Mouse (Mus musculus) mammary gland, adult 2 months (tissue): ENCODE data around the gene Zfp809. TPM values are rescaled to one million over a fixed set of nuclear protein-coding genes. Genes with fewer than 3 reads are reported as not detected.

ENCODE experiments used
- polyA plus RNA-seq: library from polyadenylated mRNA; depleted of rRNA; stranded (reverse); fragments of >200 nt; gene quantifications from 2 replicates; pipeline ENCODE4 v1.2.3, GENCODE M21; 2012; ENCODE audit warnings: low replicate concordance; rRNA removed

Gene Zfp809
- 19.2 and 19.9 TPM in 2 replicates for polyA plus RNA-seq

DNA sequence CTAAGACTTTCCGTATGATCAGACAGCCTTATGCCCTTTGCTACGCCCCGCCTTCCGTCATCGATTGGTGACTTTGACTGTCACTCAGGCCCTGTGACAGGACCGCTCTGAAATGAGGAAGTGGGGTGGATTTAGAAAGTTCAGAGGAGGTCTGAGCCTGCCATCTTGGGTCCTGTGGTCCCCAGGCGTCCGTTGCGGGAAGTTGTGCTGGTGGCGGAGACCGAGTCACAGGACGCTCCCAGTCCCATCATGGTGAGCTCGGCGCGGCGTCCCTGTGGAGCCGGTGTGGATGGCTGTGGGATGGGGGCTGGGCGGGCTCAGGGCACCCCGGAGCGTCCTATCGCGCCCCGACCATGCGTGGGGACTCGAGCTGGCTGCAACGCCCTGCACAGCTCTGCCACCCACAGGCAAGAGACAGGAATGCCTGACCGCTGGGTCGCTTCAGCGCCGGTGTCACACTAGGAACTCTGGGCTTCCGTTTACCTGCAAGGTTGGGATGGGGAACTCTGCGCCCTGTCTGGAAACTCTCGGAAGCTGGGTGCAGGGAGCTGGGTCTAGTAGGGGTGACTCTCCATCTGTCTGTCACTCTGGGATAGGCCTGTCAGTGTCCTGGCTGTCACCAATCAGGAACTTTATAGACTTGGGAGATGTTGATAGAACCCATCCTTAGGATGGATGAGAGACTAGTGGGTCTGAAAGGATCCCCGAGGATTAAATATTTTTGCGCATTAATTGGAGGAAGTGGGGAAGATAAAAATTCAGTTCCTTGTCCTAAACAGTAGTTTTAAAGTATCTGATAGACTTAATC is at the start of gene Zfp809:
Gene Zfp809 (plus strand): TSS at position 134 of the 808 bp plus-strand sequence.

DNA sequence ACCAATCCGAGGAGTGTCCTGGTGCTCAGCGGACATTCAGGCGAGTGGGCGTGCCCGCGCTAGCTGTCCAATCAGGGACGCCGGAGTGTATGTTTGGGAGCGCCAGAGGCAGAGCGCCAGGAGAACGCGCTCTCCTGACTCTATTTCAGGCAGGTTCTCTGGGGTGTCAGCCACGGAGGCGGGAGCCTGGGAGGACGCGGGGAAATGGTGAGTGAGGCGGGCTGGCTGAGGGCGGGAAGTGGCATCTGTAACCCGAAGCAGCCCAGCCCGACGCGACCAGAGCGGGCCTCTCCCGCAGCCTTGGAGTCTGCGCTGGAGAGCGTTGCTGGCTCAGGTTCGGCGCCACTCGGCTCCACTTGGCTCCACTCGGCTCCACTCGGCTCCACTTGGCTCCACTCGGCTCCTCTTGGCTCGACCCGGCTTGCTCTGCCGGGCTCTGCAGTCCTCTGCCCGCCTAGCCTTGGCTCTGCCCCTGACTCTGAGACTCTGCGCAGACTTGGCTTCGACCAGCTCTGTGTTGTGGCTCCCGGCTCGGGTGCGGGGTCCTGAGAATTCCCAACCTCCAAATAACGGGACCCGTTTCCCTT is 37.4 kb upstream of the Zfp809 start, which contains the start of gene Zfp872:
Gene Zfp872 (plus strand): TSS at position 66 of the 587 bp plus-strand sequence.

DNA sequence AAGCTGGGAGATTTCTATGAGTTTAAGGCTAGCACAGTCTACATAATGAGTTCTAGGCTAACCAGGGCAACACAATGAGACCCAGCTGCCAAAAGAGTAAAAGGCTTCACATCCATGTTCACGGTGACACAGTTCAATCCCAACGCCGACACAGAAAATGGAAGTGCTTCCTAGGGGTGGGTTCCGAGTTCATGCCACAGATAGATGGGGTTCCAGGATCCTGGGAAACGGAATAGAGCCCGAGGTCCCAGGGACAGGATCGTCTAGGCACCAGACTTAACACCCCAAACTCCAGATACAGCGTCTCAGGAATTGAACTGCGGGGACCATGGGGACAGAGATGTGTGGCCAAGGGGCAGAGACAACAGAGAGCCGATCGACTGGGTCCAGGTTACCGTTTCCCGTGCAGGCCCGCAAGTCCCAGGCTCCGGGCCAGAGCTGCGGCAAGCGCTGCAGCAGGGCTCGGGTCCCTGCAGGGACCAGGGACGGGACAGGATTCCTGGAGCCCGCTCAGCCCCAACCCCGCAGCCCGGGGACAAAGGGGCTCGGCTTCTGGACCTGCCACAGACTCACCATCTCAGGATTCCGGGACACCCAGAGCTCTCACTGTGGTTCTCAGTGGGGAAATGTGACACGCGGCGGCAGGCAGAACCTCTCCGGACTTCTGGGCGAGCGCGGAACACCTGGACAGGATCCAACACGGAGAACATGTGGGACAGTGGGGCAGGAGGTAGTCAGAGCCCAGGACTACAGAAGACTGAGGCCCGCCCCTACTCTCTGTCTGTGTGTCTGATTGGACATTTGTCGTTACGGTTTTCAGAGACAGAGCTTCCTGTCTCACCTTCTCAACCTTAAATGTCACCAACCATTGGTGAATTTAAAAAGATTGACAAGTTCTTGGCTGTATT is 33.9 kb downstream of the Zfp809 start, which contains the start of gene Zfp599:
Gene Zfp599 (minus strand): TSS at position 712 of the 908 bp plus-strand sequence.

Other genes with a start within 250 kb of the Zfp809 start
- gene Rgl3, start 236.3 kb upstream of the Zfp809 start, polyA plus RNA-seq: 25.8 and 37.5 TPM in 2 replicates
- 0.20 TPM in 1 of 2 replicates, not detected in the other for gene Ccdc151, start 223.1 kb upstream of the Zfp809 start, polyA plus RNA-seq
- gene Prkcsh, start 222.9 kb upstream of the Zfp809 start, polyA plus RNA-seq: 63.2 and 64.1 TPM in 2 replicates
- 0.12 and 0.13 TPM in 2 replicates for gene Elavl3, start 173.7 kb upstream of the Zfp809 start, polyA plus RNA-seq
- not detected in 2 replicates for gene Gm49318, start 154.5 kb upstream of the Zfp809 start, polyA plus RNA-seq
- 16.2 and 26.2 TPM in 2 replicates for gene Zfp653, start 154.3 kb upstream of the Zfp809 start, polyA plus RNA-seq
- 50.9 and 75.0 TPM in 2 replicates for gene Ecsit, start 140.3 kb upstream of the Zfp809 start, polyA plus RNA-seq
- 52.5 and 58.1 TPM in 2 replicates for gene Cnn1, start 126.5 kb upstream of the Zfp809 start, polyA plus RNA-seq
- 138 and 169 TPM in 2 replicates for gene Elof1, start 108.5 kb upstream of the Zfp809 start, polyA plus RNA-seq
- gene Acp5, start 90.0 kb upstream of the Zfp809 start, polyA plus RNA-seq: 477 and 607 TPM in 2 replicates
- gene Pigyl, start 68.9 kb upstream of the Zfp809 start, polyA plus RNA-seq: 49.0 and 67.1 TPM in 2 replicates
- 0.11 and 0.30 TPM in 2 replicates for gene Zfp872, start 37.6 kb upstream of the Zfp809 start, polyA plus RNA-seq
- gene Zfp599, start 34.2 kb downstream of the Zfp809 start, polyA plus RNA-seq: 0.12 and 0.27 TPM in 2 replicates
- gene Zfp810, start 81.9 kb downstream of the Zfp809 start, polyA plus RNA-seq: 5.8 and 7.8 TPM in 2 replicates
- 0.53 and 1.2 TPM in 2 replicates for gene Anln, start 163.5 kb downstream of the Zfp809 start, polyA plus RNA-seq
- 0.18 and 0.72 TPM in 2 replicates for gene 9530077C05Rik, start 185.8 kb downstream of the Zfp809 start, polyA plus RNA-seq
- gene Gm17545, start 228.6 kb downstream of the Zfp809 start, polyA plus RNA-seq: not detected in 2 replicates
- gene Rp9, start 244.0 kb downstream of the Zfp809 start, polyA plus RNA-seq: 40.6 and 147 TPM in 2 replicates